Mouse (Mus musculus): ENCODE results near the gene Col4a3bp. TPM values are rescaled to one million over a fixed set of nuclear protein-coding genes. Genes with fewer than 3 reads are reported as not detected.

Col4a3bp gene
- polyA plus RNA-seq, 1 experiment from 2014 or later, result 9.7 TPM

GRCm38 (mm10) chr13:96579979-96580378 is 37.6 kb downstream of the Col4a3bp start:
- no peak overlapping the region for H3K27ac ChIP-seq (ENCODE audit: poor library complexity, severe bottlenecking)
- no peak overlapping the region for H3K4me3 ChIP-seq
- H3K9ac ChIP-seq, result no peak overlapping the region
- 89% methylated on average over 1 of the region's 1 CpGs for WGBS
- H3K9me3 ChIP-seq (replicated peaks), result no peaks in the 10 kb centered on the region
- no peak for ATAC-seq (ENCODE audit: insufficient number of reproducible peaks, low FRiP score)
- H3K36me3 ChIP-seq, result no peaks in the 10 kb centered on the region
- no peak overlapping the region for H3K4me2 ChIP-seq
- H3K27me3 ChIP-seq (replicated peaks), result no peaks in the 10 kb centered on the region
- peaks cover 3% of the 10 kb centered on the region; the same call in 1 of the 2 replicates for H3K4me1 ChIP-seq (replicated peaks)

GRCm38 (mm10) chr13:96584201-96584600 is 41.8 kb downstream of the Col4a3bp start:
- no peak overlapping the region for H3K4me2 ChIP-seq
- H3K9me3 ChIP-seq (replicated peaks), result no peaks in the 10 kb centered on the region
- H3K27ac ChIP-seq (ENCODE audit: poor library complexity, severe bottlenecking), result no peak overlapping the region
- no peaks in the 10 kb centered on the region for H3K4me1 ChIP-seq (replicated peaks)
- 75% methylated on average over 2 of the region's 2 CpGs for WGBS
- no peaks in the 10 kb centered on the region for H3K36me3 ChIP-seq
- no peaks in the 10 kb centered on the region for H3K27me3 ChIP-seq (replicated peaks)
- no peak overlapping the region for H3K4me3 ChIP-seq
- no peak overlapping the region for H3K9ac ChIP-seq
- no peak for ATAC-seq (ENCODE audit: insufficient number of reproducible peaks, low FRiP score)

GRCm38 (mm10) chr13:96586540-96586939 is 44.1 kb downstream of the Col4a3bp start:
- Histone ChIP-seq H3K9ac (no peak overlapping the region), H3K4me3 (no peak overlapping the region), H3K9me3 (replicated peaks) (no peaks in the 10 kb centered on the region), H3K27me3 (replicated peaks) (no peaks in the 10 kb centered on the region), H3K4me1 (replicated peaks) (0 out of 2 replicates have a peak, but pooled peaks cover 3% of the 10 kb centered on the region), H3K27ac (ENCODE audit: poor library complexity, severe bottlenecking) (no peak overlapping the region), H3K4me2 (no peak overlapping the region), H3K36me3 (no peaks in the 10 kb centered on the region)
- 94% methylated on average over 5 of the region's 5 CpGs for WGBS
- no peak for ATAC-seq (ENCODE audit: insufficient number of reproducible peaks, low FRiP score)

- no peak overlapping the region for H3K9ac ChIP-seq
- H3K4me3 ChIP-seq, result no peak overlapping the region
- no peaks in the 10 kb centered on the region for H3K27me3 ChIP-seq (replicated peaks)
- no peaks in the 10 kb centered on the region for H3K36me3 ChIP-seq
- WGBS, result 90% methylated on average over 1 of the region's 1 CpGs
- H3K4me1 ChIP-seq (replicated peaks), result peaks cover 9% of the 10 kb centered on the region; the same call in 1 of the 2 replicates
- no peak overlapping the region for H3K27ac ChIP-seq (ENCODE audit: poor library complexity, severe bottlenecking)
- H3K9me3 ChIP-seq (replicated peaks), result no peaks in the 10 kb centered on the region
- no peak for ATAC-seq (ENCODE audit: insufficient number of reproducible peaks, low FRiP score)
- no peak overlapping the region for H3K4me2 ChIP-seq
These were observed 46.2 kb downstream of the Col4a3bp start for GRCm38 (mm10) chr13:96588642-96589041.

GRCm38 (mm10) chr13:96593621-96594020 is 51.2 kb downstream of the Col4a3bp start:
- Histone ChIP-seq H3K4me3 (no peak overlapping the region), H3K9ac (no peak overlapping the region), H3K9me3 (replicated peaks) (no peaks in the 10 kb centered on the region), H3K27me3 (replicated peaks) (no peaks in the 10 kb centered on the region), H3K27ac (ENCODE audit: poor library complexity, severe bottlenecking) (no peak overlapping the region), H3K4me2 (no peak overlapping the region), H3K36me3 (peaks cover 4% of the 10 kb centered on the region; the same call in 1 of the 2 replicates), H3K4me1 (replicated peaks) (peaks cover 9% of the 10 kb centered on the region; the same call in 1 of the 2 replicates)
- no peak for ATAC-seq (ENCODE audit: insufficient number of reproducible peaks, low FRiP score)
- WGBS, result 19% methylated on average over 1 of the region's 1 CpGs

GRCm38 (mm10) chr13:96594070-96594469 is 51.7 kb downstream of the Col4a3bp start:
- H3K9me3 ChIP-seq (replicated peaks), result no peaks in the 10 kb centered on the region
- H3K9ac ChIP-seq, result no peak overlapping the region
- WGBS, result 82% methylated on average over 4 of the region's 4 CpGs
- H3K27ac ChIP-seq (ENCODE audit: poor library complexity, severe bottlenecking), result no peak overlapping the region
- peaks cover 9% of the 10 kb centered on the region; the same call in 1 of the 2 replicates for H3K4me1 ChIP-seq (replicated peaks)
- no peak for ATAC-seq (ENCODE audit: insufficient number of reproducible peaks, low FRiP score)
- H3K36me3 ChIP-seq, result peaks cover 8% of the 10 kb centered on the region
- H3K4me3 ChIP-seq, result no peak overlapping the region
- H3K4me2 ChIP-seq, result no peak overlapping the region
- H3K27me3 ChIP-seq (replicated peaks), result no peaks in the 10 kb centered on the region

GRCm38 (mm10) chr13:96599182-96599581 is 56.8 kb downstream of the Col4a3bp start:
- H3K27me3 ChIP-seq (replicated peaks), result no peaks in the 10 kb centered on the region
- no peaks in the 10 kb centered on the region for H3K9me3 ChIP-seq (replicated peaks)
- peaks cover 20% of the 10 kb centered on the region for H3K36me3 ChIP-seq
- H3K4me1 ChIP-seq (replicated peaks), result no peaks in the 10 kb centered on the region
- ATAC-seq (ENCODE audit: insufficient number of reproducible peaks, low FRiP score), result no peak
- no peak overlapping the region for H3K27ac ChIP-seq (ENCODE audit: poor library complexity, severe bottlenecking)
- 89% methylated on average over 9 of the region's 9 CpGs for WGBS
- no peak overlapping the region for H3K4me3 ChIP-seq
- H3K9ac ChIP-seq, result no peak overlapping the region
- H3K4me2 ChIP-seq, result no peak overlapping the region

- ATAC-seq (ENCODE audit: insufficient number of reproducible peaks, low FRiP score), result no peak
These were observed 61.8 kb downstream of the Col4a3bp start for GRCm38 (mm10) chr13:96604242-96604641.

GRCm38 (mm10) chr13:96614615-96615014 is 72.2 kb downstream of the Col4a3bp start:
- peaks cover 14% of the 10 kb centered on the region for H3K36me3 ChIP-seq
- H3K4me3 ChIP-seq, result no peak overlapping the region
- H3K9me3 ChIP-seq (replicated peaks), result no peaks in the 10 kb centered on the region
- WGBS, result 87% methylated on average over 3 of the region's 3 CpGs
- no peak overlapping the region for H3K27ac ChIP-seq (ENCODE audit: poor library complexity, severe bottlenecking)
- H3K9ac ChIP-seq, result no peak overlapping the region
- no peak for ATAC-seq (ENCODE audit: insufficient number of reproducible peaks, low FRiP score)
- H3K4me1 ChIP-seq (replicated peaks), result no peaks in the 10 kb centered on the region
- no peak overlapping the region for H3K4me2 ChIP-seq
- H3K27me3 ChIP-seq (replicated peaks), result no peaks in the 10 kb centered on the region

More at GRCm38 (mm10) chr13:96604242-96604641, 61.8 kb downstream of the Col4a3bp start:
- Histone ChIP-seq H3K9me3 (replicated peaks) (no peaks in the 10 kb centered on the region), H3K4me1 (replicated peaks) (no peaks in the 10 kb centered on the region), H3K9ac (no peak overlapping the region), H3K36me3 (peaks cover 32% of the 10 kb centered on the region), H3K4me3 (no peak overlapping the region), H3K27ac (ENCODE audit: poor library complexity, severe bottlenecking) (no peak overlapping the region), H3K27me3 (replicated peaks) (no peaks in the 10 kb centered on the region), H3K4me2 (no peak overlapping the region)
- whole genome bisulfite sequencing, result 84% methylated on average over 2 of the region's 2 CpGs

- peaks cover 27% of the 10 kb centered on the region for H3K36me3 ChIP-seq
- 66% methylated on average over 1 of the region's 1 CpGs for WGBS
These were observed 78.5 kb downstream of the Col4a3bp start for GRCm38 (mm10) chr13:96620891-96621290.

GRCm38 (mm10) chr13:96630396-96630795 is 88.0 kb downstream of the Col4a3bp start:
- Histone ChIP-seq H3K4me1 (replicated peaks) (no peaks in the 10 kb centered on the region), H3K9ac (no peak overlapping the region), H3K36me3 (peaks cover 30% of the 10 kb centered on the region), H3K27ac (ENCODE audit: poor library complexity, severe bottlenecking) (no peak overlapping the region), H3K4me3 (no peak overlapping the region), H3K9me3 (replicated peaks) (no peaks in the 10 kb centered on the region), H3K4me2 (no peak overlapping the region), H3K27me3 (replicated peaks) (no peaks in the 10 kb centered on the region)
- WGBS, result 76% methylated on average over 4 of the region's 4 CpGs
- ATAC-seq (ENCODE audit: insufficient number of reproducible peaks, low FRiP score), result no peak

More at GRCm38 (mm10) chr13:96620891-96621290, 78.5 kb downstream of the Col4a3bp start:
- no peak overlapping the region for H3K27ac ChIP-seq (ENCODE audit: poor library complexity, severe bottlenecking)
- H3K4me1 ChIP-seq (replicated peaks), result no peaks in the 10 kb centered on the region
- ATAC-seq (ENCODE audit: insufficient number of reproducible peaks, low FRiP score), result no peak
- H3K9me3 ChIP-seq (replicated peaks), result no peaks in the 10 kb centered on the region
- H3K4me2 ChIP-seq, result no peak overlapping the region
- no peak overlapping the region for H3K9ac ChIP-seq
- H3K27me3 ChIP-seq (replicated peaks), result no peaks in the 10 kb centered on the region
- H3K4me3 ChIP-seq, result no peak overlapping the region

- Histone ChIP-seq H3K9ac (no peak overlapping the region), H3K36me3 (peaks cover 26% of the 10 kb centered on the region), H3K27me3 (replicated peaks) (no peaks in the 10 kb centered on the region), H3K4me2 (no peak overlapping the region), H3K4me1 (replicated peaks) (no peaks in the 10 kb centered on the region), H3K27ac (ENCODE audit: poor library complexity, severe bottlenecking) (no peak overlapping the region), H3K4me3 (no peak overlapping the region), H3K9me3 (replicated peaks) (no peaks in the 10 kb centered on the region)
- no peak for ATAC-seq (ENCODE audit: insufficient number of reproducible peaks, low FRiP score)
- 73% methylated on average over 2 of the region's 2 CpGs for WGBS
These were observed 101.8 kb downstream of the Col4a3bp start for GRCm38 (mm10) chr13:96644168-96644567.

Measured in heart, embryonic 12.5 days (tissue).